Mouse (Mus musculus) small intestine, adult 2 months (tissue): ENCODE data around the gene Tmem270. TPM values are rescaled to one million over a fixed set of nuclear protein-coding genes. Genes with fewer than 3 reads are reported as not detected.
A peak's percentile ranks its signal among the peaks of the same experiment; 100 is the strongest.

Experiments used
- H3K27ac ChIP-seq: fragments of 200-500 bp; 2 replicates; pipeline ENCODE4 v1.5.1; 2012; ENCODE audit warnings: low read depth, low read length, control low read depth, inconsistent platforms; ENCODE audit not compliant: insufficient read depth
- H3K27me3 ChIP-seq: fragments of 200-500 bp; 2 replicates; pipeline ENCODE4 v1.6.1; 2012; ENCODE audit warnings: mild to moderate bottlenecking, moderate library complexity, low read length, inconsistent platforms; ENCODE audit not compliant: control insufficient read depth, insufficient read depth
- H3K36me3 ChIP-seq: fragments of 200-500 bp; 2 replicates; pipeline ENCODE4 v1.6.1; 2012; ENCODE audit warnings: mild to moderate bottlenecking, low read length, control low read depth, inconsistent platforms; ENCODE audit not compliant: control insufficient read depth, insufficient read depth
- H3K4me1 ChIP-seq: fragments of 200-500 bp; 2 replicates; pipeline ENCODE4 v1.6.1; 2012; ENCODE audit warnings: low read length, inconsistent platforms, mixed read lengths; ENCODE audit not compliant: control insufficient read depth, insufficient read depth, insufficient read length
- H3K4me3 ChIP-seq: fragments of 200-500 bp; 2 replicates; pipeline ENCODE4 v1.5.1; 2012; ENCODE audit warnings: low read depth, mild to moderate bottlenecking, control low read depth, inconsistent platforms, low read length, moderate library complexity
- CTCF ChIP-seq: fragments of 200-500 bp; IDR thresholded peaks from 2 replicates; pipeline ENCODE4 v1.5.1; 2012; ENCODE audit warnings: low read depth, mild to moderate bottlenecking, control low read depth, inconsistent platforms, low read length, moderate library complexity, mixed read lengths; ENCODE audit not compliant: insufficient replicate concordance, insufficient read length; ENCODE audit errors: extremely low read depth
- POLR2A ChIP-seq: fragments of 200-500 bp; IDR thresholded peaks from 2 replicates; pipeline ENCODE4 v1.6.1; 2012; ENCODE audit warnings: low read depth, mild to moderate bottlenecking, control low read depth, inconsistent platforms, low read length, moderate library complexity
- WGBS: fragments of 180-500 bp; shearing (Covaris S2); methylation state at CpG from one replicate; pipeline ENCODE4 v1.1.7; 2018; 5-methylcytosine and 5-hydroxymethylcytosine counted together
- polyA plus RNA-seq: library from polyadenylated mRNA; depleted of rRNA; stranded (reverse); fragments of >200 nt; gene quantifications from 2 replicates; pipeline ENCODE4 v1.2.3, GENCODE M21; 2012; rRNA removed

The Tmem270 gene
- polyA plus RNA-seq, 1 experiment, result not detected

DNA sequence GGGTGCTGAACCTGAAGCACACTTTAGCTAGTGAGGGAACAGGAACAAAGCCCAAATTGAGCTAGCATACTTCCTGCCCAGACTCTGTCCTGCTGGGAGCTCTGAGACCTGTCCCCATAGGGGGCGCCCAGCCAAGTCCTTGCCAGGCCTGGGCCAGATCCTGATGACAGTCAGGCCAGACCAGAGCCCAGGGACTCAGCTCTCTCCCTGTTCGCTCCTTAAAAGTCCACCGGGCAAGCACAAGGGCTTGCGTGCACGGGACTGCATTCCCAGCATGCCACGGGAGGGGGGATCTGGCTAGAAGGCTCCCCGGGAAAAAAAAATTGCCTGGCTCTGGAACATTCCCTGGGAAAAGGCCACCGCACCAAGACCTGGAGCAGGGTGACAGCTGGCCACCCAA is 41.4 kb downstream of the Tmem270 start:
- no peaks in the 10 kb centered on the region for H3K36me3 ChIP-seq
- peaks cover 2% of the 10 kb centered on the region; the same call in 1 of the 2 replicates for H3K4me1 ChIP-seq
- 50% methylated on average over 8 of the region's 8 CpGs for WGBS
- TF ChIP-seq CTCF, result no peak
- TF ChIP-seq POLR2A, result no peak
- 0 out of 2 replicates have a peak overlapping the region, but pooled peaks have one; percentile 29 for H3K27ac ChIP-seq
- no peak overlapping the region for H3K4me3 ChIP-seq
- H3K27me3 ChIP-seq, result no peaks in the 10 kb centered on the region

DNA sequence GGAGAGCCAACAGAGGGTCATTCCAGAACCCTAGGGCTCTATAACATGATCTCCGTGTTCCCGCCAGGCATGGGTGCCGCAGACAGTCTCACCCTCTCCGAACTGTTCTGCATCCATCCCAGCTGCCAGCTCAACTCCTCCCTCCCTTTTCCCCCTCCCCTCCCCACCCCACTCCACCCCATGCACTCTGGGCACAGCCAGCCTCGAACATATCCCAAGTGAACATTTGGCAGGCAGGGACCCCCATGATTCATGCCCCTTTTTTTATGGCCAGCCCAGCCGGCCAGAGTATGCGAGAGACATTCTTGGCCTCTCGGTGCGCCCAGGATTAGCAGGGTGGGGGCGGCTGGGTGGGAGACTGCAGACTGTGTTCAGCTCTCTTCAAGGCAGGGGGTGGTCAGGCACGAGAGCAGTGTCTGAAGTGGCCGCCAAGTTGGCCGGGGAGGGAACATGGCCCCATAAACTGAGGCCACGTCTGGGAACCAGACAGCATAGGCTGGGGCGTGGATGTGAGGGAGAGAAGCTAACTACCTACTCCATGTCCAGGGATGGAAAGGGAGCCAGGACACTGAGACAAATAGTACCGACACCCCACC is 44.5 kb downstream of the Tmem270 start:
- Histone ChIP-seq H3K4me3 (no peak overlapping the region), H3K27ac (no peak overlapping the region), H3K4me1 (peaks cover 9% of the 10 kb centered on the region; the same call in 1 of the 2 replicates), H3K36me3 (no peaks in the 10 kb centered on the region), H3K27me3 (no peaks in the 10 kb centered on the region)
- 67% methylated on average over 16 of the region's 16 CpGs for WGBS
- no peak for TF ChIP-seq POLR2A
- no peak for TF ChIP-seq CTCF

DNA sequence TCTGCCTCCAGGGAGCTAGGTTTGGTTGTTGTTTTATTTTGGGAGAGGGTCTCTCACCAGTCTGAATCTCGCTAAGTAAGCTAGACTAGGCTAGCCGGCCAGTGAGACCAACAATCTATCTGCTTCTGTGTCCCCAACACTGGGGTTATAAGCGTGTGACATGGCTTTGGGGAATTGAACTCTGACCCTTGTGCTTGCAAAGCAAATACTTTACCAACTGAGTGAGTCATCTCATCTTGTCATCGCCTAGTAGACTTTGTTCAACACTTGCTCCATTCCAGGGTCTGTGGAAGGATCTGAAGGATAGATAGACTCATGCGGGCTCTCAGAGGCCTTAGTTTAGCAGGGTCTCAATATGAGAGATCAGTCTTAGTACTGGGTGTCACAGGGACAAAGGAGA is 47.3 kb downstream of the Tmem270 start:
- TF ChIP-seq POLR2A, result no peak
- TF ChIP-seq CTCF, result no peak
- no peaks in the 10 kb centered on the region for H3K36me3 ChIP-seq
- H3K27ac ChIP-seq, result no peak overlapping the region
- H3K4me1 ChIP-seq, result peaks cover 9% of the 10 kb centered on the region; the same call in 1 of the 2 replicates
- WGBS, result 46% methylated on average over 5 of the region's 5 CpGs
- no peaks in the 10 kb centered on the region for H3K27me3 ChIP-seq
- H3K4me3 ChIP-seq, result no peak overlapping the region

DNA sequence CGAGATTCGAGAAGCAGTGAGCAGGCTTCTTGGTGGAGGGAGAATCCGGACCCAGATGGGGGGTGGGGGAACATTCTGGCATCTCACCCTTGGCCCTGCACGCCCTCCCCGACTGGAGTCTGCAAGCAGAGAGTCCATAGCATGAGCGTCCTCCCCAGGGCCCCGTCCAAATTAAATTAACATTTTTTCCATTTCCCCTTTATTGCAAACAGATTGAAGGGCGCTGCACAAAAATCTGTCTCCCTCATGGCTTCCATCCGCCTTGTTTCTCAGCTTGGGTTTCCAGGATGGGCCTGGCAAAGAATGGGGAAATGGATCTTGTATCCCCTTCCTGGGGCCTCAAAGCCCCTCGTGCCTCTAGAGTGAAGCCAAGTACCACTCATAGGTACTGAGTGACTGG is 48.2 kb downstream of the Tmem270 start:
- no peaks in the 10 kb centered on the region for H3K36me3 ChIP-seq
- no peak for TF ChIP-seq POLR2A
- TF ChIP-seq CTCF, result no peak
- H3K4me3 ChIP-seq, result no peak overlapping the region
- H3K27ac ChIP-seq, result no peak overlapping the region
- 82% methylated on average over 10 of the region's 10 CpGs for WGBS
- H3K4me1 ChIP-seq, result peaks cover 9% of the 10 kb centered on the region; the same call in 1 of the 2 replicates
- H3K27me3 ChIP-seq, result no peaks in the 10 kb centered on the region

DNA sequence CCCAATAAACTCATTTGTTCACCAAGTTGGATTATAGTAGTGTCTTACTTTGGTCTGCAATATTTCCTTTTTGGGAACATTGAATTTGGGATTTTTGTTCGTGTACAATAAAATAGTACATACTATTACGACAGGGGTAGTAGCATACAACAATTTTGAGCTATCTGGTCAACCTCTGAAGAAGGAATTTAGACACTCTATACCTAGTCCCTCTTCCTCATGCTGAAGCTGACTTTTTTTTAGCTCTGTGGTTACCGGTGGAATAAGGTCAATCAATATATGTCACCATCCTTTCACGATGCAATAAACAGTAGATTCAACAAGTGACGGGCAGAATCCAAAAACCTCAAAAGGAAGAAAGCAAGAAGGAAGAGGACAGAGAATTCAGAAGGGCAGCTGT is 53.7 kb downstream of the Tmem270 start:
- no peak overlapping the region for H3K4me3 ChIP-seq
- no peak for TF ChIP-seq POLR2A
- TF ChIP-seq CTCF, result no peak
- no peak overlapping the region for H3K27ac ChIP-seq
- H3K27me3 ChIP-seq, result no peaks in the 10 kb centered on the region
- 76% methylated on average over 5 of the region's 5 CpGs for WGBS
- no peaks in the 10 kb centered on the region for H3K4me1 ChIP-seq
- no peaks in the 10 kb centered on the region for H3K36me3 ChIP-seq

Other genes starting within 250 kb of the Tmem270 start
- 6.4 and 6.8 TPM in 2 replicates for gene Limk1, start 218.1 kb downstream of the Tmem270 start, polyA plus RNA-seq
- 14.0 and 15.2 TPM in 2 replicates for gene Eln, start 159.4 kb downstream of the Tmem270 start, polyA plus RNA-seq
- not detected in 2 replicates for gene Cldn13, start 8.8 kb upstream of the Tmem270 start, polyA plus RNA-seq
- 8.2 and 21.4 TPM in 2 replicates for gene Mettl27, start 25.6 kb upstream of the Tmem270 start, polyA plus RNA-seq
- 112 and 571 TPM in 2 replicates for gene Cldn4, start 40.2 kb upstream of the Tmem270 start, polyA plus RNA-seq
- 1,043 and 2,448 TPM in 2 replicates for gene Cldn3, start 79.5 kb upstream of the Tmem270 start, polyA plus RNA-seq
- gene Abhd11, start 102.4 kb upstream of the Tmem270 start, polyA plus RNA-seq, result 48.1 and 90.7 TPM in 2 replicates
- 4.6 and 5.1 TPM in 2 replicates for gene Stx1a, start 116.7 kb upstream of the Tmem270 start, polyA plus RNA-seq
- gene Dnajc30, start 157.5 kb upstream of the Tmem270 start, polyA plus RNA-seq, result 30.1 and 46.4 TPM in 2 replicates
- 31.2 and 43.7 TPM in 2 replicates for gene Bud23, start 158.2 kb upstream of the Tmem270 start, polyA plus RNA-seq
- 3.0 and 7.0 TPM in 2 replicates for gene Vps37d, start 171.5 kb upstream of the Tmem270 start, polyA plus RNA-seq
- gene Mlxipl, start 183.2 kb upstream of the Tmem270 start, polyA plus RNA-seq, result 190 and 304 TPM in 2 replicates
- gene Tbl2, start 242.9 kb upstream of the Tmem270 start, polyA plus RNA-seq, result 4.8 and 5.3 TPM in 2 replicates